Mouse (Mus musculus) heart, embryonic 12.5 days (tissue): ENCODE measurements at regions not wholly inside any gene's neighbourhood (a gene's known extent, or its start where the extent isn't known, plus 50 kb on each side); places are given as distances from the start of the nearest gene placed in this dataset.

Experiments used
- ATAC-seq: fragments of 200-750 bp; cut with Nextera tagmentation; 2 replicates; pipeline ENCODE4 v1.8.0; 2017; ENCODE audit warnings: moderate TSS enrichment, moderate library complexity; ENCODE audit not compliant: insufficient number of reproducible peaks, low FRiP score
- H3K27ac ChIP-seq: fragments of 300-500 bp; sonication (generic); 2 replicates; pipeline ENCODE4 v1.5.1; 2016; ENCODE audit warnings: mild to moderate bottlenecking, moderate library complexity; ENCODE audit not compliant: poor library complexity, severe bottlenecking
- H3K27me3 ChIP-seq: fragments of 300-500 bp; sonication (generic); replicated peaks from 2 replicates; pipeline ENCODE4 v1.6.1; 2016; ENCODE audit warnings: mild to moderate bottlenecking, moderate library complexity
- H3K36me3 ChIP-seq: fragments of 300-500 bp; sonication (generic); 2 replicates; pipeline ENCODE4 v1.6.1; 2016; ENCODE audit warnings: mild to moderate bottlenecking, moderate library complexity
- H3K4me1 ChIP-seq: fragments of 300-500 bp; sonication (generic); replicated peaks from 2 replicates; pipeline ENCODE4 v1.6.1; 2016; ENCODE audit warnings: mild to moderate bottlenecking
- H3K4me2 ChIP-seq: fragments of 300-500 bp; sonication (generic); 2 replicates; pipeline ENCODE4 v1.6.1; 2016; ENCODE audit warnings: mild to moderate bottlenecking, moderate library complexity
- H3K4me3 ChIP-seq: fragments of 300-500 bp; sonication (generic); 2 replicates; pipeline ENCODE4 v1.5.1; 2016; ENCODE audit warnings: mild to moderate bottlenecking
- H3K9ac ChIP-seq: fragments of 300-500 bp; sonication (generic); 2 replicates; pipeline ENCODE4 v1.6.1; 2016; ENCODE audit warnings: mild to moderate bottlenecking, moderate library complexity
- H3K9me3 ChIP-seq: fragments of 300-500 bp; sonication (generic); replicated peaks from 2 replicates; pipeline ENCODE4 v1.6.1; 2016; ENCODE audit warnings: mild to moderate bottlenecking, moderate library complexity
- WGBS: fragments of 180-500 bp; shearing (Covaris S2); methylation state at CpG from one replicate; pipeline ENCODE4 v1.1.7; 2016; 5-methylcytosine and 5-hydroxymethylcytosine counted together

DNA sequence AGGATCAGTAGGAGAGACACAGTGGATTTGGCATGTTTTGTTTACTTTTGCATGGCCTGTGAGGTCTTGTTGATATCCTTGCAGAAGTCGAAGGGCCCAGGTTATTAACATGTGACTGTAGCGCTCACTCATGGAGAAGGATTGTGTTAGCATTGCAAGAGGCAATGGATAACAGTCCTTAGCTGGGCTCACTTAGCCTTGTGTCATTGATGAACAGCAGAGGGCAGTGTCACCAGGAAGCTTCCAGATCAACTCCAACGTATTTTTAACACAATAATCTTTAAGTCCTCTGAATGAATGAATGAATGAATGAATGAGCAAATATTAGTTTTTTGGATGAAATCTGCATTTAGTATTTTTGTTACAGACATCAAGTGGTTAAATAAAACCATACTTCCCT lies 133.2 kb upstream of the Car8 start:
- Histone ChIP-seq H3K4me2 (no peak overlapping the region), H3K4me1 (peaks cover 5% of the 10 kb centered on the region; the same call in 1 of the 2 replicates), H3K27ac (no peak overlapping the region), H3K4me3 (no peak overlapping the region), H3K36me3 (no peaks in the 10 kb centered on the region), H3K9me3 (no peaks in the 10 kb centered on the region), H3K27me3 (no peaks in the 10 kb centered on the region), H3K9ac (no peak overlapping the region)
- no peak for ATAC-seq
- WGBS: 58% methylated on average over 3 of the region's 3 CpGs

DNA sequence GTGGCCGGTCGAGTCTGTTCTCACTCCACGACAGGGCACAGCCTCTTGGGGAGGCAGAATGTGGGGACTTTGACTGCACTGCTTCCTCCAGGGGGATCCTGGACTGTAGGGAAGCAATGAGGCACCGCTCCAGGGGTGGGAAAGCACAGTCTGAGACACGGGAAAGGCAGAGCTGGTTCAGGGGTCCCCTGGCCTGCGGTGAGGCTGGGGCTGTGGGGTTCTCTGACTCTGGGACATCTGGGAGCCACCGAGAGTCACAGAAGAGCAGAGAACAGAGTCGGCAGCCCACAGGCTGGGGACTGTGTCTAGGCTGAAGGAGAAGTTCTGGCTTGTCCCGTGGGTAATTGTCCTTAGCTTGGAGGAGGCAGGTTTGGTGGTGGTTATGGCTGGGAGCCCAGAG lies 131.9 kb upstream of the Car8 start:
- Histone ChIP-seq H3K4me3 (no peak overlapping the region), H3K4me1 (0 out of 2 replicates have a peak, but pooled peaks cover under 1% of the 10 kb centered on the region), H3K9ac (no peak overlapping the region), H3K4me2 (no peak overlapping the region), H3K36me3 (no peaks in the 10 kb centered on the region), H3K27me3 (no peaks in the 10 kb centered on the region), H3K9me3 (no peaks in the 10 kb centered on the region), H3K27ac (no peak overlapping the region)
- ATAC-seq: no peak
- 62% methylated on average over 9 of the region's 9 CpGs for WGBS

DNA sequence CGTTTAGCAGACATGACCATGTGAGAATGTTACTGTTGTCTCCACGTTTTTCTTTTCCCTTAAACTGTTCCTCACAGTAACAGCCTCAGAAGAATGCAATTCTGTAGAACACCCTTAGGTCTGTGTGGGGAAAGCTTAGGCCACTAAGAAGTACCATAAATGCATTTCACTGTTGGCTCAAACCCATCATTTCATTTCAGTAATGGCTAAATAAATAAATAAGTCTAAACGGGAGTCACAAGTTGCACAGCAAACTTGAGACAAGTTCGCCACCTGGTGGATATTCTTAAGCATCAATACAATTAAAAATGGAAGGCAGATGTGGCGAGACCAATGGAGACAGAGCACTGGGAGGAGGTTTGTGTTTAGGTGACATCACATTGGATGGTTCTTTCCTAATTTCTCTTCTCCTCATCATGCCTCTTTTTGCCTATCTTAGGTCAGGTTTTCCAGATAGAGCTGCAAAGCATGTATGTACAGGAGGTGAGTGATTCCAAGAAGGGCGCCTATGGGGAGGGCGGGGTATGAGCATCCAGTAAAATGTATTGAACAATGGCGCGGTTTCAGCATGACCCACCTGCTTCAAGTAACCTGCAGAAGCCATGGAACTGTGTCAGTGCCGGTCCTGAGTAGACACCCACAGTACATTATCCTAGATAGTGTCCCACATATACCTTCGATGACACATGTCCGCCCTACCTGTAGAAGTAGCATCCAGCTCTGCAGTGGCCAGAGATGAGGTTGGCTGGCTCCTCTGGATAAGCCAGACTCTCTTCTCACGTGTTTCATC lies 128.8 kb upstream of the Car8 start:
- 59% methylated on average over 13 of the region's 13 CpGs for WGBS
- Histone ChIP-seq H3K4me1 (no peaks in the 10 kb centered on the region), H3K9me3 (no peaks in the 10 kb centered on the region), H3K27me3 (no peaks in the 10 kb centered on the region), H3K36me3 (no peaks in the 10 kb centered on the region), H3K4me3 (no peak overlapping the region), H3K4me2 (no peak overlapping the region), H3K27ac (no peak overlapping the region), H3K9ac (no peak overlapping the region)
- 0 out of 2 replicates have a peak, but pooled peaks have one; percentile 2 for ATAC-seq

DNA sequence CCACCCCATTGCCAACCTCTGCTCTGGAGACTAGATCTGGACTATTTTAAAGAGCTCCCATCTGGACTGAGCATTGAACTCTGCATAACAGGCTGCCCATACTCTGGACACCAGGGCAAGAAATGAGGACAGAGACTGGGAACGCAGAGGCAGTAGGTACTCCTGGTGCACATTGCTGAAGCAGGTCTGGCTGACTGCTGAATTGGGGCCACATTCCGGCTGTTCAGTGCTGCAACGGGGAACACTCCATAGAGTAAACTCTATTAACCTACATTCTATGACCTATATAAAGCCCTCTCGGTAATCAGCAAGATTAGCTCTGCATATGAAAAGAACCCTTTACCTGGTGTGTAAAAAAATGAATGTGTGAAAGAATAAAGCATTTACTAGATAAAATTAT lies 128.1 kb upstream of the Car8 start:
- Histone ChIP-seq H3K9ac (no peak overlapping the region), H3K4me1 (no peaks in the 10 kb centered on the region), H3K27me3 (no peaks in the 10 kb centered on the region), H3K4me2 (no peak overlapping the region), H3K9me3 (no peaks in the 10 kb centered on the region), H3K4me3 (no peak overlapping the region), H3K27ac (no peak overlapping the region), H3K36me3 (no peaks in the 10 kb centered on the region)
- 72% methylated on average over 4 of the region's 4 CpGs for WGBS
- no peak for ATAC-seq

DNA sequence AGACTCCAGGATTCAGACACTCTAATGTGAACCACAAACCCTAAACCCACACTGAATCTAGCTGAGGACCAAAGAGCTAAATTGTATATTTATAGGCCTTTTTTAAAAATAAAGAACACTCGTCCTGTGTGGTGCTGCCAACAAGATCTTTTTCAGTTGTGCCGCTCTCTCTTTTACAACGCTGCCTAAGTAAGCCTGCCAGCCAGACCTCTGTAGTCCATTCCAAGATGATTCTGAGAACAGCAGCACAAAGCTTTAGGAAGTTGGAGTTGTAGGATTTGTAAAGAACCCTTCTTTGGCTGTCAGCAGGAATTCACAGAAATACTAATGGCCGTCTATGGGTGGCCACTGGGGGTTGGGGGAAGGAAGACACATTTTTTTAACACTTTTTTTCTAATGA lies 123.6 kb upstream of the Car8 start:
- Histone ChIP-seq H3K27ac (no peak overlapping the region), H3K4me1 (no peaks in the 10 kb centered on the region), H3K4me2 (no peak overlapping the region), H3K36me3 (no peaks in the 10 kb centered on the region), H3K9ac (no peak overlapping the region), H3K9me3 (no peaks in the 10 kb centered on the region), H3K27me3 (no peaks in the 10 kb centered on the region), H3K4me3 (no peak overlapping the region)
- no peak for ATAC-seq
- WGBS: 72% methylated on average over 4 of the region's 4 CpGs

DNA sequence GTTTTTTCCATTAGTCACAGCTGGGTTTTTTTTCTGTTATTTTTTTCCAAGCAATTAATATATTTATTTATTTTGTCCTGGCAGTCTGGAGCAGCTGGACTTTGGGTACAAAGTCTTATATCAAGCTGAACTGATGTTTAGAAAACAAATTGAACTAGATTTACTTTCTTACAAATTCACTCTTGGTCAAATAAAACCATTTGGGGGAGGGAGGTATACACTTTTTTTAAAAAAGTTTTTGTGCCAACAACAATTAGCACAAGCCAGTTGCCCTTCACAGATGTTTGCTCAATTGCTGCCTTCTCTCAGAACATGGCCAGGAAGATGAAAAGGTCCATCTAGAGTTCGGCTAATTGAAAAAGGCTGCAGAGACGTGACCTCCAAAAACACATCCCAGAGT lies 123.1 kb upstream of the Car8 start:
- H3K4me3 ChIP-seq: no peak overlapping the region
- ATAC-seq: no peak
- H3K27me3 ChIP-seq: no peaks in the 10 kb centered on the region
- no peaks in the 10 kb centered on the region for H3K36me3 ChIP-seq
- H3K27ac ChIP-seq: no peak overlapping the region
- H3K9me3 ChIP-seq: no peaks in the 10 kb centered on the region
- no peaks in the 10 kb centered on the region for H3K4me1 ChIP-seq
- 62% methylated on average over 2 of the region's 2 CpGs for whole genome bisulfite sequencing
- no peak overlapping the region for H3K4me2 ChIP-seq
- no peak overlapping the region for H3K9ac ChIP-seq

DNA sequence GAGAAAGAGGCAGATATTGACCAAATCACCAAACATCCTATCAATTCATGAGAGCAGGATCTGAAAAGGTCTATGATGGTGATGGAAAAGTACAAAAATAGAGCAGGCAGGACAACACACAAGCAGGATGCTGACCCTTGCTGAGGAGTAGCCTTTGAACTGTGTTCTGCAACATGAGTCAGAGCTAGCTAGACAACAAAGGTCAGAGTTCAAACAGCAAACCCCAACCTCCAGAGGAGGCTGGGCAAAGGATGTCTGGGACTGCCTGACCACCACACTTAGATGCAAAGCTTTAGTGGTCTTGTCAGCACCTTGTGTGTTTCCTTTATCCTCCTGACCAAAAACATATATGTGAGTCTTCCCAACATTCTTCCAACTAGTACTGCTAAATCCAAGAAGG lies 122.5 kb upstream of the Car8 start:
- Histone ChIP-seq H3K9ac (no peak overlapping the region), H3K4me1 (no peaks in the 10 kb centered on the region), H3K36me3 (no peaks in the 10 kb centered on the region), H3K4me2 (no peak overlapping the region), H3K4me3 (no peak overlapping the region), H3K27ac (no peak overlapping the region), H3K27me3 (no peaks in the 10 kb centered on the region), H3K9me3 (no peaks in the 10 kb centered on the region)
- no peak for ATAC-seq

DNA sequence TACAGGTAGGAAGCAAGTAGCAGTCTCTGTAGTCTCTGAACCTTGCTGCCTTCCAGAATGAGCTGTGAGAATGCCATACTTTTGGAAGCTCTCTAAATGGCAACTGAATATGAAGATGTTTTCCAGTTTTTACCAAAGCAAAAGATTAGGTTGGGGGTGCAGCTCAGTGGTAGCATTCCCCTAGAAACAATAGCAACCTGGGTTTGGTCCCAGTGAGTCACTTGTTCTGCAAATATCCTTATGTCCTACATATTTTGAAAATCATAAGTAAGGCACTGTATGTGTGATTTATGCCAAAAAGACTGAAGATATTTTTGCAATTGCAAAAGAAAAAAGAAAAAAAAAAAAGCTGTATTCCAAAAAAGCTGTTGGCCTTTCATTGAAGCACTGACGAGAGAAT lies 118.6 kb upstream of the Car8 start:
- Histone ChIP-seq H3K27ac (no peak overlapping the region), H3K27me3 (no peaks in the 10 kb centered on the region), H3K9me3 (no peaks in the 10 kb centered on the region), H3K4me3 (no peak overlapping the region), H3K4me2 (no peak overlapping the region), H3K4me1 (no peaks in the 10 kb centered on the region), H3K9ac (no peak overlapping the region), H3K36me3 (no peaks in the 10 kb centered on the region)
- 79% methylated on average over 1 of the region's 1 CpGs for WGBS
- ATAC-seq: no peak

DNA sequence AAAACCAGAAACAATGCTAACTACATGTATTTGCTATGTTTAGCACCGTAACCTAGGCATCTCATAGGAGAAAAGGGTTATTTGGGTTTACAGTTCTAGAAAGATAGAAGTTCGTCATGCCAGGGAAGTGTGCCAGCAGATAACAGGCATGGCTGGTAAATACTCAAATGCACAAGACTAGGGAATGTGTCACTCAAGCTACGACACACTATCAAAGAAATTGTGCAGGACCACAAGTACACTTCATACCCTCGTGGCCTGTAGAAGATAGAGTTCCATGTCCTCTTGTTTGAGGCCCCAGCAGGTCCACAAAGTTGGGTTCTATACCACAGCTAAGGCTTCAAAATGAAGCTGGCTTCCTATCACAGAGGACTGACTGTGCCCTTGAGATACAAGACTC lies 103.1 kb upstream of the Car8 start:
- ATAC-seq: no peak
- H3K9me3 ChIP-seq: no peaks in the 10 kb centered on the region
- no peak overlapping the region for H3K27ac ChIP-seq
- H3K27me3 ChIP-seq: no peaks in the 10 kb centered on the region
- no peak overlapping the region for H3K9ac ChIP-seq
- H3K36me3 ChIP-seq: no peaks in the 10 kb centered on the region
- H3K4me3 ChIP-seq: no peak overlapping the region
- WGBS: 35% methylated on average over 4 of the region's 4 CpGs
- peaks cover 5% of the 10 kb centered on the region; the same call in 1 of the 2 replicates for H3K4me1 ChIP-seq
- no peak overlapping the region for H3K4me2 ChIP-seq

DNA sequence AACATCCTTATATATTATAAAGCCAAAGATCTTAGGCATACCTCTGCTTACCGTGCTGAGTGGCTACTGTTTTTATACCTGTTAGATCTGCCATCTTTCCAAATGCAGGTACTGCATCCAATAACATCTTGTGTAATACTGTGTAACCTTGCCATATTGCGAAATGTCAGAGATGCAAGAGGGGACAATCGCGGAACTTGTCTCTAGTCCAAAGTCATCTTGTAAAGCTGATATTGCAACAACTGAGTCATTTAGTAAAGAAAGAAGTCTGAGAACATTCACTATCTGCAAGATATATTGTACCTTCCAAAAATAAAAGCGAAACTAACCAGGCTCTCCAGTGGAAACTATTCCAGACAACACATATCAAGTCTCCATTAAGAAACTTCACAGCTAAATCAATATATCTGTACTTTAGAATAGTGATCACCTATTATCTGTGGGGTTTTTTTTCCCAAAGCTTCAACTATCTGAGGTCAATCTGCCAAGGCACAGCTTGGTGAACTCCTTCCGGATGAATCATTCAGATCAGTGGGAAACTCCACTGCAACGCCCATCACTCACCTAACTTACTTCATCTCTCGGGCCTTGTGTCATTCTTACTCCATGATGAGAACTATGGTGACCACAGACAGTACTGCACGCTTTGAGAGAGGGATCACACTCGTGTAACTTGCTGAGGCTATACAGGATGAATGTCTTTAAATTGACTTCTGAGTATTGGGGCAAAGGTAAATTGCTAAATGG lies 70.6 kb upstream of the Car8 start:
- Histone ChIP-seq H3K36me3 (no peaks in the 10 kb centered on the region), H3K4me2 (no peak overlapping the region), H3K4me1 (no peaks in the 10 kb centered on the region), H3K27me3 (no peaks in the 10 kb centered on the region), H3K9ac (no peak overlapping the region), H3K27ac (no peak overlapping the region), H3K4me3 (no peak overlapping the region), H3K9me3 (no peaks in the 10 kb centered on the region; the same call in 1 of the 2 replicates)
- no peak for ATAC-seq
- 81% methylated on average over 10 of the region's 10 CpGs for WGBS

DNA sequence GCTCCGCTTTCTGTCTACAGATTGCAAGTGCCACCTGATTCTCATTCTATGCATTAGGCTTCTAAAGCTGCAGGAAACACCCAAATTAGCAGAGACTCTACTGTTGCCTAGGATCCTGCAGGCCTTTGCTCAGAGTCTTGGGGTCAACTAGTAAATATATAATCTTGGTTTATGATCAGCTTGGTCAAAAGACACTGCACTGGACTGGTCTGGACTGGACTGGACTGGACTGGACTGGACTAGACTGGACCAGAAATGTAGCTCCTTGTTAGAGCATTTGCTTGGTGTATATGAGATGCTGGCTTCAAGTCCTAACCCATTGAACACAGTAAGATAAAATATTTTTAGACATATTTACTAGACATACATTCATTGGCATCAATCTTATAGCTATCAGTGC lies 53.7 kb upstream of the Car8 start:
- H3K36me3 ChIP-seq: no peaks in the 10 kb centered on the region
- H3K4me2 ChIP-seq: no peak overlapping the region
- no peaks in the 10 kb centered on the region for H3K27me3 ChIP-seq
- no peak overlapping the region for H3K9ac ChIP-seq
- no peak overlapping the region for H3K4me3 ChIP-seq
- 91% methylated on average over 1 of the region's 1 CpGs for WGBS
- no peaks in the 10 kb centered on the region for H3K4me1 ChIP-seq
- no peak overlapping the region for H3K27ac ChIP-seq
- H3K9me3 ChIP-seq: no peaks in the 10 kb centered on the region
- no peak for ATAC-seq
